Mouse (Mus musculus) midbrain, embryonic 16.5 days (tissue): ENCODE data around the gene Med29. TPM values are rescaled to one million over a fixed set of nuclear protein-coding genes. Genes with fewer than 3 reads are reported as not detected.
A peak's percentile ranks its signal among the peaks of the same experiment; 100 is the strongest.

Source experiments
- ATAC-seq: fragments of 200-750 bp; cut with Nextera tagmentation; 2 replicates; pipeline ENCODE4 v1.8.0; 2017; ENCODE audit warnings: moderate TSS enrichment
- H3K27ac ChIP-seq: fragments of 300-500 bp; sonication (generic); 2 replicates; pipeline ENCODE4 v1.5.1; 2014; ENCODE audit warnings: mild to moderate bottlenecking, low read length, mixed read lengths
- H3K27me3 ChIP-seq: fragments of 300-500 bp; sonication (generic); 2 replicates; pipeline ENCODE4 v1.6.1; 2014; ENCODE audit warnings: low read depth, low read length, mixed read lengths; ENCODE audit not compliant: control insufficient read depth, insufficient read depth
- H3K36me3 ChIP-seq: fragments of 300-500 bp; sonication (generic); 2 replicates; pipeline ENCODE4 v1.6.1; 2014; ENCODE audit warnings: mild to moderate bottlenecking, low read length, moderate library complexity, mixed read lengths; ENCODE audit not compliant: control insufficient read depth, insufficient read depth
- H3K4me1 ChIP-seq: fragments of 300-500 bp; sonication (generic); 2 replicates; pipeline ENCODE4 v1.6.1; 2014; ENCODE audit warnings: mild to moderate bottlenecking, low read length, mixed read lengths; ENCODE audit not compliant: control insufficient read depth, insufficient read depth
- H3K4me2 ChIP-seq: fragments of 300-500 bp; sonication (generic); 2 replicates; pipeline ENCODE4 v1.6.1; 2014; ENCODE audit warnings: mild to moderate bottlenecking, low read length, mixed read lengths
- H3K4me3 ChIP-seq: fragments of 300-500 bp; sonication (generic); 2 replicates; pipeline ENCODE4 v1.5.1; 2014; ENCODE audit warnings: low read depth, mild to moderate bottlenecking, low read length, moderate library complexity, mixed read lengths
- H3K9ac ChIP-seq: fragments of 300-500 bp; sonication (generic); 2 replicates; pipeline ENCODE4 v1.6.1; 2014; ENCODE audit warnings: low read depth, low read length, mixed read lengths
- H3K9me3 ChIP-seq: fragments of 300-500 bp; sonication (generic); replicated peaks from 2 replicates; pipeline ENCODE4 v1.6.1; 2014; ENCODE audit warnings: mild to moderate bottlenecking, low read length, mixed read lengths; ENCODE audit not compliant: control insufficient read depth, poor library complexity, severe bottlenecking
- WGBS: fragments of 180-500 bp; shearing (Covaris S2); extraction: QIAGEN DNeasy Blood & Tissue Kit; methylation state at CpG from one replicate; pipeline ENCODE4 v1.1.7; 2014; 5-methylcytosine and 5-hydroxymethylcytosine counted together
- polyA plus RNA-seq: library from polyadenylated mRNA; unstranded; fragments of >200 nt; fragmentation: Nextera tagmentation; extraction: Ambion mirVana; gene quantifications from 2 replicates; pipeline ENCODE4 v1.2.1, GENCODE M21; 2015

Med29 gene
- polyA plus RNA-seq, 1 experiment from 2014 or later = 40.3 TPM

DNA sequence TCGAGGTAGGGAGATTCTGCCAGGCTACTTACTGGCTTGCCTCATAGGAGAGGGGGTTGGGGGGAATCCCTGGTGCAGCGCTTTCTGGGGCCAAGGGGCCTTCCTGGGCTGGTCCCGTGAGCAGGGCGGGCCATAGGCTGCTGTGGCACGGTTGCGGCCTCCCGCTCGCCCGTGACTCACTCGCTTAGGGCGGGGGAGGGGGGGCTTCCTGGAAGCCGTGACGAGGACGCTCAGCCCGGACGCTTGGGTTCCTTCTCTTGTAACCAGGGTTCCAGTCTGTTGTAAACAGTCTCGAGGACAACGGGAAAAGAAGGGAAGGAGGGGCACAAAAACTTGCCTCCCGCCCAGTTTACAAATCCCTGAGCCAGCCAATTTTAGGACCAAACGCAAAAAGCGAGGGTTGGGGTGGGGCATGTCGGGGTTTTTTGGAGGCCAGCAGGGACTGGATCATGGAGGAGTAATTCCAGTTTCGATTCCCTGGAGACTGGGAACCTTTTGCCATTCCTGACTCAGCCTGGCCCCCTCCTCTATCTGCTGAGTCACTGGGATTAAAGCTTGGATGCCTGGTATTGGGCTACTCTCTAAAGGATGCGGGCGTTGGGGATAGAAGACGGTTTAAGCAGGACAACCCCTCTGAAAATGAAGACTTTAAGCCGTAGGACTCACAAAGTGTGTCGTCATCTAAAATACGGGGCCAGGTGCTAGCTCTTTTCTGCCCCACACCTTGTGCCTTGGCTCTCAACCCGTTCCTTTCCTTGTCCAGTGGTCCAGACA, 11.3 kb downstream of the Med29 start:
- Histone ChIP-seq H3K4me2 (peak overlapping the region; percentile 40), H3K27me3 (peaks cover 4% of the 10 kb centered on the region; the same call in 1 of the 2 replicates), H3K4me3 (no peak overlapping the region), H3K4me1 (peaks cover 16% of the 10 kb centered on the region), H3K9me3 (no peaks in the 10 kb centered on the region), H3K9ac (peak overlapping the region; percentile 52; the same call in 1 of the 2 replicates), H3K27ac (peak overlapping the region; percentile 40; the same call in 1 of the 2 replicates), H3K36me3 (0 out of 2 replicates have a peak, but pooled peaks cover 3% of the 10 kb centered on the region)
- WGBS = 5% methylated on average over 30 of the region's 30 CpGs
- 0 out of 2 replicates have a peak, but pooled peaks have one; percentile 8 for ATAC-seq

GRCm38 (mm10) chr7:28380237-28381016, 12.1 kb downstream of the Med29 start, which contains the start of gene Zfp36:
Gene Zfp36, minus strand, starts transcription at chr7:28380253.
- Histone ChIP-seq H3K27ac (peak within 1 kb of the TSS; percentile 68), H3K36me3 (no peaks in the 10 kb centered on the region), H3K4me3 (peak within 1 kb of the TSS; percentile 44), H3K9me3 (no peaks in the 10 kb centered on the region), H3K4me1 (peaks cover 21% of the 10 kb centered on the region), H3K27me3 (peaks cover 4% of the 10 kb centered on the region; the same call in 1 of the 2 replicates), H3K9ac (peak within 1 kb of the TSS; percentile 68), H3K4me2 (peak within 1 kb of the TSS; percentile 67)
- WGBS = 58% methylated on average over 17 of the region's 17 CpGs
- ATAC-seq = no peak

DNA sequence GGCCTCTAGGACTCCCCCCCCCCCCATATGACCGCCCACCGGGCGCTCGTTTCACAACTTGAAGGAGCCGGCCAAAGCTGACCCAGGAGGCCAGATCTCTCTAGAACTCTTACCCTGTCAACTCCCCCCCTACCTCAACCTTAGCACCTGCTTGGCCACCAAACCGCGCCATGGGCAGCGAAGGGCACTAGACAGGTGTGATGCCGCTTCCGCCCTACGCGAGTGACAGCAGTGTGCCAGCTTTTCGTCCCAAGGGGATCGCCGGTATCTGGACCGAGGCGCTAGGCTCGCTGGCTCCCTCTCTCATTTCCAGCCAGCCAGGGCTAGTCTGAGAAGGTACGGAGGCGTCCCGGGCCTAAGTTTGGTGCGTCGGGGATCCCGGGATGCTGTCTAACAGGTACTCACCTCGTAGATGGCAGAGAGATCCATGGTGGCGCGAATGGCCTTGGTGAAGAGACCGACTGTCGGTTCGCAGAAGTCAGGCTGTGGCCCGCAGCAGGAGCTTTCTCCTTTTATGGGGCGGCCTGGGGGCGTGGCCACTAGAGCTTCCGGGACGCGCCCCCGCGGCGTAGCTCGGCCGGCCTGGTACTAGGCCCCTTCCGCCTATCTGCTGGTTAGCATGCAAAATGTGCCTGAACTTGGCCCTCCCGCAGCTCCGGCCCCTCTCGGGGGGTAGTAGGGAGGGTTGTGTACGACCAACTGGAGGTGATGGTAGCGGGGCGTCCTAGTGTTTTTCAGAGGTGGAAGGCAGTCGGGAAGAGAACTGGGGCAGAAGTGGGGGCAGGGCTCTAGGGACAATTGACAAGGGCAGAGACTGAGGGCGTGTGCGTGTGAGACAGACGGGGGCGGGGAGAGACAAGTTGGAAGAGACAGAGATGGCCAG, 13.5 kb downstream of the Med29 start:
- no peak for ATAC-seq
- H3K4me1 ChIP-seq = peaks cover 21% of the 10 kb centered on the region
- under 1% methylated on average over 53 of the region's 53 CpGs for WGBS

DNA sequence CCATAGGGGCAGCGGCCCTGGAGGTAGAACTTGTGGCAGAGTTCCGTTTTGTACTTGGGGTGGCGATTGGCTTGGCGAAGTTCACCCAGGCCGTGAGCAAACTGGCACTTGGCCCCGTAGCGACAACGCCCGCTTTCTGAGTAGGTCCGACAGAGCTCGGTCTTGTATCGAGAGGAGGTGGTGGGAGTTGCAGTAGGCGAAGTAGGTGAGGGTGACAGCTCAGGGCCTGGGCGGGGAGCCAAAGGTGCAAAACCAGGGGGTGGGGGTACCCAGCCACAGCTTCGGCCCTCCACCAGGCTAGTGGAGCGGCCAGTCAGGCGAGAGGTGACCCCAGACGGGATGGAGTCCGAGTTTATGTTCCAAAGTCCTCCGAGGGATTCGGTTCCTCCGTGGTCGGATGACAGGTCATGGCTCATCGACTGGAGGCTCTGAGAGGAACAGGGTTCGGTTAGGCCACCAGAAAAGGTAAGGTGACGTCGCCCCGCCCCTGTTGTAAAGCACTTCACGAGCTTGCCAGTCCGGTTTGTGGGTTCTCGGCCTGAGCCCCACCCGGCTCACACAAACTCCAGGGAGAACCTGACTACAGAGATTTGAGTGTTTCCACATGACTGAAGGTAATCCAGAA, 14.3 kb downstream of the Med29 start:
- WGBS = 55% methylated on average over 32 of the region's 32 CpGs
- H3K4me1 ChIP-seq = peaks cover 21% of the 10 kb centered on the region
- H3K4me2 ChIP-seq = peak overlapping the region; percentile 67

More for the DNA sequence above, 13.5 kb downstream of the Med29 start:
- Histone ChIP-seq H3K9me3 (no peaks in the 10 kb centered on the region), H3K27ac (peak overlapping the region; percentile 68), H3K4me3 (peak overlapping the region; percentile 44), H3K9ac (peak overlapping the region; percentile 68), H3K36me3 (no peaks in the 10 kb centered on the region), H3K27me3 (peaks cover 4% of the 10 kb centered on the region; the same call in 1 of the 2 replicates), H3K4me2 (peak overlapping the region; percentile 67)

GRCm38 (mm10) chr7:28377190-28378065, 15.1 kb downstream of the Med29 start:
- ATAC-seq = no peak
- no peaks in the 10 kb centered on the region for H3K36me3 ChIP-seq
- H3K4me2 ChIP-seq = peak overlapping the region; percentile 67; the same call in 1 of the 2 replicates
- H3K9me3 ChIP-seq = no peaks in the 10 kb centered on the region
- no peak overlapping the region; the same call in 1 of the 2 replicates for H3K4me3 ChIP-seq
- H3K27ac ChIP-seq = no peak overlapping the region
- peaks cover 21% of the 10 kb centered on the region for H3K4me1 ChIP-seq
- 77% methylated on average over 18 of the region's 18 CpGs for WGBS
- H3K27me3 ChIP-seq = peaks cover 4% of the 10 kb centered on the region; the same call in 1 of the 2 replicates
- peak overlapping the region; percentile 3; the same call in 1 of the 2 replicates for H3K9ac ChIP-seq

More for the DNA sequence above, 14.3 kb downstream of the Med29 start:
- Histone ChIP-seq H3K27ac (no peak overlapping the region), H3K4me3 (peak overlapping the region; percentile 44), H3K36me3 (no peaks in the 10 kb centered on the region), H3K9me3 (no peaks in the 10 kb centered on the region), H3K27me3 (peaks cover 4% of the 10 kb centered on the region; the same call in 1 of the 2 replicates), H3K9ac (peak overlapping the region; percentile 68; the same call in 1 of the 2 replicates)
- no peak for ATAC-seq

- Histone ChIP-seq H3K27ac (peak overlapping the region; percentile 81), H3K36me3 (no peaks in the 10 kb centered on the region), H3K27me3 (peaks cover 4% of the 10 kb centered on the region; the same call in 1 of the 2 replicates), H3K9me3 (no peaks in the 10 kb centered on the region), H3K4me1 (peaks cover 21% of the 10 kb centered on the region), H3K4me3 (peak overlapping the region; percentile 48), H3K9ac (peak overlapping the region; percentile 68), H3K4me2 (peak overlapping the region; percentile 81)
- no peak for ATAC-seq
- 5% methylated on average over 30 of the region's 30 CpGs for WGBS
These were observed 16.3 kb downstream of the Med29 start for GRCm38 (mm10) chr7:28376011-28376771.
